Mouse (Mus musculus) limb, embryonic 13.5 days (tissue): Measurements from ENCODE around the gene Slc2a8. TPM values are rescaled to one million over a fixed set of nuclear protein-coding genes. Genes with fewer than 3 reads are reported as not detected.

Source experiments
- ATAC-seq: fragments of 200-750 bp; cut with Nextera tagmentation; 2 replicates; pipeline ENCODE4 v1.8.0; 2017; ENCODE audit warnings: low read depth, moderate number of reproducible peaks, moderate TSS enrichment; ENCODE audit not compliant: low FRiP score
- H3K27ac ChIP-seq: fragments of 300-500 bp; sonication (generic); 2 replicates; pipeline ENCODE4 v1.5.1; 2015; ENCODE audit warnings: inconsistent platforms, mild to moderate bottlenecking, moderate library complexity
- H3K27me3 ChIP-seq: fragments of 300-500 bp; sonication (generic); 2 replicates; pipeline ENCODE4 v1.6.1; 2015; ENCODE audit warnings: mild to moderate bottlenecking, inconsistent platforms
- H3K36me3 ChIP-seq: fragments of 300-500 bp; sonication (generic); 2 replicates; pipeline ENCODE4 v1.6.1; 2015; ENCODE audit warnings: inconsistent platforms, mild to moderate bottlenecking, moderate library complexity
- H3K4me1 ChIP-seq: fragments of 300-500 bp; sonication (generic); 2 replicates; pipeline ENCODE4 v1.6.1; 2015; ENCODE audit warnings: inconsistent platforms
- H3K4me2 ChIP-seq: fragments of 300-500 bp; sonication (generic); replicated peaks from 2 replicates; pipeline ENCODE4 v1.6.1; 2015; ENCODE audit warnings: inconsistent platforms, mild to moderate bottlenecking, moderate library complexity
- H3K4me3 ChIP-seq: fragments of 300-500 bp; sonication (generic); 2 replicates; pipeline ENCODE4 v1.5.1; 2015; ENCODE audit warnings: moderate library complexity, mild to moderate bottlenecking, inconsistent platforms
- H3K9ac ChIP-seq: fragments of 300-500 bp; sonication (generic); 2 replicates; pipeline ENCODE4 v1.6.1; 2015; ENCODE audit warnings: mild to moderate bottlenecking, inconsistent platforms
- H3K9me3 ChIP-seq: fragments of 300-500 bp; sonication (generic); 2 replicates; pipeline ENCODE4 v1.6.1; 2016; ENCODE audit warnings: inconsistent platforms
- WGBS: fragments of 180-500 bp; shearing (Covaris S2); methylation state at CpG from one replicate; pipeline ENCODE4 v1.1.7; 2015; 5-methylcytosine and 5-hydroxymethylcytosine counted together
- polyA plus RNA-seq: library from polyadenylated mRNA; unstranded; fragments of >200 nt; fragmentation: Nextera tagmentation; extraction: Ambion mirVana; gene quantifications from 2 replicates; pipeline ENCODE4 v1.2.1, GENCODE M21; 2015

Gene Slc2a8
- polyA plus RNA-seq, 1 experiment from 2014 or later, result 28.9 TPM

- no peaks in the 10 kb centered on the region for H3K4me1 ChIP-seq
- no peaks in the 10 kb centered on the region for H3K27me3 ChIP-seq
- H3K9me3 ChIP-seq, result no peaks in the 10 kb centered on the region
- H3K27ac ChIP-seq, result no peak overlapping the region
- no peak overlapping the region for H3K4me2 ChIP-seq
- WGBS, result 66% methylated on average over 6 of the region's 6 CpGs
- H3K4me3 ChIP-seq, result no peak overlapping the region
- no peak for ATAC-seq
- H3K36me3 ChIP-seq, result no peaks in the 10 kb centered on the region
- H3K9ac ChIP-seq, result no peak overlapping the region
These were observed 10.2 kb upstream of the Slc2a8 start for GRCm38 (mm10) chr2:32992130-32992529.

- no peaks in the 10 kb centered on the region for H3K4me1 ChIP-seq
- WGBS, result 66% methylated on average over 13 of the region's 13 CpGs
- H3K36me3 ChIP-seq, result no peaks in the 10 kb centered on the region
- H3K9ac ChIP-seq, result no peak overlapping the region
- no peaks in the 10 kb centered on the region for H3K9me3 ChIP-seq
- ATAC-seq, result no peak
- no peak overlapping the region for H3K4me2 ChIP-seq
- H3K27me3 ChIP-seq, result no peaks in the 10 kb centered on the region
- H3K27ac ChIP-seq, result no peak overlapping the region
- no peak overlapping the region for H3K4me3 ChIP-seq
These were observed 8.4 kb upstream of the Slc2a8 start for GRCm38 (mm10) chr2:32990167-32990832.

- Histone ChIP-seq H3K4me2 (no peak overlapping the region), H3K4me3 (no peak overlapping the region), H3K27me3 (no peaks in the 10 kb centered on the region), H3K27ac (no peak overlapping the region), H3K36me3 (no peaks in the 10 kb centered on the region), H3K4me1 (no peaks in the 10 kb centered on the region), H3K9ac (no peak overlapping the region), H3K9me3 (no peaks in the 10 kb centered on the region)
- 63% methylated on average over 3 of the region's 3 CpGs for WGBS
- ATAC-seq, result no peak
These were observed 7.5 kb upstream of the Slc2a8 start for GRCm38 (mm10) chr2:32989376-32989775.

DNA sequence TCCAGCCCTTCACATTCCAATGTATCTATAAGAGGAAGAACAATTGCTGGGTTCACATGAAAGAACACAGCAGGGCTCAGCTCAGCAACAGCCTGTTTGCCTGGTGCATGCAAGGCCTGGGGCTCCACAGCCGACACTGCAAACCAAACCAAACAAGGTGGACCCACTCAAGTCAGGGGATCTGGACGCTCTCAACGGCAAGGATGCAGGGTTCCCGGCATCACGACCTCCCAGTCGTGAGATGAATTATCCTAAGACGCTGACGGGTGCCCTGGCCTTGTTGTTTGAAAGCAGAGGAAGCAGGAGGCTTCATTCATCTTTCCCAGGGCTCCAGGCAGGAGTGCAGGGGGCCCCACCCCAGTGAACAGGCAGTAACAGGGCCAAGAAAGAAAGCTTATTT is 4.0 kb upstream of the Slc2a8 start:
- H3K27ac ChIP-seq, result no peak overlapping the region
- H3K27me3 ChIP-seq, result no peaks in the 10 kb centered on the region
- no peak overlapping the region for H3K4me2 ChIP-seq
- peaks cover 14% of the 10 kb centered on the region for H3K4me1 ChIP-seq
- no peak for ATAC-seq
- H3K9me3 ChIP-seq, result no peaks in the 10 kb centered on the region
- WGBS, result 63% methylated on average over 8 of the region's 8 CpGs
- H3K36me3 ChIP-seq, result no peaks in the 10 kb centered on the region
- no peak overlapping the region for H3K9ac ChIP-seq
- H3K4me3 ChIP-seq, result no peak overlapping the region

DNA sequence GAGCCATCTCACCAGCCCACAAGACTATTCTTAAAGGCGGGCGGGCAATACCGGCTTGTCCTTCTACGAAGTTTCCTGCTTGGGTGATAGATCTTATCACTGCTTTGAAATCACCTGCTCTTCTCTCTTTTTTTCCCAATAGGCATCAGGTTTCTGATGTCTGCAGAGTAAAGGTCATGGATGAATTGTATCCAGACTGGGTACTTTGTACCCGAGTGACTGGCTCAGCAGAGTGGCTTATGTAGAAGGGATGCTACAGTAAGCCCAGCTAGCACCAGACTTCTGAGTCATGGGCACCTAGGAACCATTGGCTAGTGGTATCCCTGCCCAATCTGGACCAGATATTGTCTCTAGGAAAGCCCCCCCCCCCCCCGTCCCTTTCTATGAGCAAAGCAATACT is 1.7 kb upstream of the Slc2a8 start:
- H3K27me3 ChIP-seq, result no peaks in the 10 kb centered on the region
- WGBS, result 57% methylated on average over 6 of the region's 6 CpGs
- H3K4me2 ChIP-seq, result no peak overlapping the region
- no peak overlapping the region for H3K9ac ChIP-seq
- no peaks in the 10 kb centered on the region for H3K9me3 ChIP-seq
- H3K36me3 ChIP-seq, result no peaks in the 10 kb centered on the region
- no peak overlapping the region for H3K4me3 ChIP-seq
- H3K27ac ChIP-seq, result no peak overlapping the region
- H3K4me1 ChIP-seq, result peaks cover 19% of the 10 kb centered on the region
- ATAC-seq, result no peak

DNA sequence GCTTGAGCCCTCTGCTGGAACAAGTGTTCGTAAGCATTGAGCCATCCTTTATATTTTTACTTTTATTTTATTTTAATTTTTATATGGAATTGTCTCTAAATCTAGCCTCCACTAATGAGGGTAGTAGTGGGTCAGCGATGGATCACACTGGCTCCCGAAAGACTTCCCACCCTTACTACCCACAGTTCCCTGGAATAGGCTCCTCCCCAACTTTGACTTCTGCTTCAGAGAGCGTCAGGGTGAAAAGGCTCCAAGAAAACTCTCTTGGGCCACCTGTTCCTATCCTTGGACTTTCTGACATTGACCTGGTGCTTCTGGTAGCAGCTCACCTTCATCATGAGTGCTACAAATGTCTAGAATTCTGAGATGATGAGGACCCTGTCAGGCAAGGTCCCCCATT is 817 bp upstream of the Slc2a8 start:
- peaks cover 5% of the 10 kb centered on the region for H3K36me3 ChIP-seq
- 5% methylated on average over 4 of the region's 4 CpGs for WGBS
- H3K27ac ChIP-seq, result no peak overlapping the region
- no peaks in the 10 kb centered on the region for H3K9me3 ChIP-seq
- H3K4me2 ChIP-seq, result peak overlapping the region; percentile 100
- H3K27me3 ChIP-seq, result no peaks in the 10 kb centered on the region
- peak overlapping the region; percentile 35 for H3K9ac ChIP-seq
- H3K4me3 ChIP-seq, result peak overlapping the region; percentile 88
- peaks cover 19% of the 10 kb centered on the region for H3K4me1 ChIP-seq
- no peak for ATAC-seq

GRCm38 (mm10) chr2:32981281-32981680 is 602 bp downstream of the Slc2a8 start:
- Histone ChIP-seq H3K4me1 (peaks cover 19% of the 10 kb centered on the region), H3K4me2 (peak overlapping the region; percentile 100), H3K9ac (peak overlapping the region; percentile 90), H3K36me3 (peaks cover 13% of the 10 kb centered on the region), H3K27me3 (no peaks in the 10 kb centered on the region), H3K4me3 (peak overlapping the region; percentile 88), H3K27ac (peak overlapping the region; percentile 39), H3K9me3 (no peaks in the 10 kb centered on the region)
- WGBS, result 2% methylated on average over 23 of the region's 23 CpGs
- ATAC-seq, result peak; percentile 26; the same call in 1 of the 2 replicates

DNA sequence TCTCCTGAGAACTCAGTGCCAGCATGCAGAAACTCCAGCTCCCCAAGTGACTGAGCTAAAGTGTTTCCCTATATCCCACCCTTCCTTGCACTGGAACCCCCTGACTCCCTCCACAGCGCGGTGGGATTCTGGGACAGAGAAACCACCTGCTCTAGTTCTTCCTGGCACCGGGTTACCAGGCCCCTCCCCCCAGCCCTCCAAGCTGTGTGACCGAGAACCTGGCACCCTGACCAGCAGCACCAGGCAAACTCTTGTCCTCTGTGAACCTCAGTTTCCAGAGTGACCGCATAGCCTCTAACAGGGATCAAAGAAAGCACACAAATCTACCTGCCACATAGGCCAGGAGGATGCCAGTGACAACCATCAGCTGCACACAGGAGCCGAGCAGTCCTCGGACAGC is 2.2 kb downstream of the Slc2a8 start:
- Histone ChIP-seq H3K4me3 (no peak overlapping the region), H3K4me1 (peaks cover 19% of the 10 kb centered on the region), H3K9me3 (no peaks in the 10 kb centered on the region), H3K9ac (no peak overlapping the region), H3K4me2 (no peak overlapping the region), H3K27ac (no peak overlapping the region), H3K36me3 (peaks cover 29% of the 10 kb centered on the region), H3K27me3 (no peaks in the 10 kb centered on the region)
- ATAC-seq, result no peak
- 84% methylated on average over 7 of the region's 7 CpGs for WGBS

GRCm38 (mm10) chr2:32978675-32979074 is 3.2 kb downstream of the Slc2a8 start:
- no peak overlapping the region for H3K9ac ChIP-seq
- peaks cover 39% of the 10 kb centered on the region for H3K36me3 ChIP-seq
- H3K27ac ChIP-seq, result no peak overlapping the region
- no peaks in the 10 kb centered on the region for H3K9me3 ChIP-seq
- peaks cover 19% of the 10 kb centered on the region for H3K4me1 ChIP-seq
- H3K27me3 ChIP-seq, result no peaks in the 10 kb centered on the region
- no peak overlapping the region for H3K4me3 ChIP-seq
- WGBS, result 81% methylated on average over 3 of the region's 3 CpGs
- ATAC-seq, result no peak
- no peak overlapping the region for H3K4me2 ChIP-seq

GRCm38 (mm10) chr2:32977114-32977513 is 4.8 kb downstream of the Slc2a8 start:
- Histone ChIP-seq H3K4me1 (peaks cover 12% of the 10 kb centered on the region), H3K27ac (no peak overlapping the region), H3K9ac (no peak overlapping the region), H3K4me2 (no peak overlapping the region), H3K9me3 (no peaks in the 10 kb centered on the region), H3K27me3 (no peaks in the 10 kb centered on the region), H3K36me3 (peaks cover 52% of the 10 kb centered on the region), H3K4me3 (no peak overlapping the region)
- WGBS, result 74% methylated on average over 5 of the region's 5 CpGs
- no peak for ATAC-seq

GRCm38 (mm10) chr2:32974216-32974615 is 7.7 kb downstream of the Slc2a8 start:
- 88% methylated on average over 8 of the region's 8 CpGs for WGBS
- H3K9me3 ChIP-seq, result no peaks in the 10 kb centered on the region
- no peak overlapping the region for H3K4me2 ChIP-seq
- H3K36me3 ChIP-seq, result peaks cover 52% of the 10 kb centered on the region
- no peak overlapping the region for H3K27ac ChIP-seq
- H3K4me3 ChIP-seq, result no peak overlapping the region
- no peaks in the 10 kb centered on the region for H3K27me3 ChIP-seq
- ATAC-seq, result no peak
- no peaks in the 10 kb centered on the region for H3K4me1 ChIP-seq
- no peak overlapping the region for H3K9ac ChIP-seq

- H3K4me1 ChIP-seq, result peaks cover 14% of the 10 kb centered on the region
- no peak overlapping the region for H3K27ac ChIP-seq
- H3K27me3 ChIP-seq, result no peaks in the 10 kb centered on the region
- H3K36me3 ChIP-seq, result peaks cover 39% of the 10 kb centered on the region
- H3K4me3 ChIP-seq, result no peak overlapping the region
- ATAC-seq, result no peak
- no peaks in the 10 kb centered on the region for H3K9me3 ChIP-seq
- no peak overlapping the region for H3K4me2 ChIP-seq
- H3K9ac ChIP-seq, result no peak overlapping the region
- WGBS, result 46% methylated on average over 9 of the region's 9 CpGs
These were observed 10.6 kb downstream of the Slc2a8 start for GRCm38 (mm10) chr2:32971235-32971634.

DNA sequence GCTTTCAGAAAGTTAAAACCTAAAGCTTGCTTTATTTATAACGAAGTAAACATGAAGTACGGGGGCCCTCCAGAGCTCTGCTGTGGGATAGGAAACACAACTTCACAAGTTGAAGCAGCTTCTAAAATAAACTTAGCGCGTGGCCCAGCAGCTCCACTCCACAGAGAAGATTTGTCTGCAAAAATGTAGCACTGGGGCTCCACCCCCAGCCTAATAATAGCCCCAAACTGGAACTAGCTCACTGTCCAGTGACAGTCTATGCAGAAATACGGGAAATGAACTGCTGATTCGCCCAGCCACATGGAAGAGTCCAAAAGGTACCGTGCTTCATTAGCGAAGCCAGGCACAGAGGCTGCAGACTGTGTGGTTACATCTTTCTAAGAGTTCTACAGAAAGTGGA is 12.6 kb downstream of the Slc2a8 start:
- Histone ChIP-seq H3K36me3 (peaks cover 26% of the 10 kb centered on the region), H3K4me3 (no peak overlapping the region), H3K9ac (no peak overlapping the region), H3K9me3 (no peaks in the 10 kb centered on the region), H3K4me1 (peaks cover 26% of the 10 kb centered on the region), H3K27ac (no peak overlapping the region), H3K4me2 (no peak overlapping the region), H3K27me3 (no peaks in the 10 kb centered on the region)
- no peak for ATAC-seq
- 86% methylated on average over 8 of the region's 8 CpGs for WGBS
